Mouse (Mus musculus) limb, embryonic 14.5 days (tissue): ENCODE results near the gene B4gat1. TPM values are rescaled to one million over a fixed set of nuclear protein-coding genes. Genes with fewer than 3 reads are reported as not detected.

Experiments
- ATAC-seq: fragments of 200-750 bp; cut with Nextera tagmentation; 2 replicates; pipeline ENCODE4 v1.8.0; 2017; ENCODE audit warnings: low read depth, moderate number of reproducible peaks, moderate TSS enrichment; ENCODE audit not compliant: low FRiP score
- DNase-seq: peaks from one replicate; pipeline ENCODE4 v3.0.0-alpha.2; 2015; ENCODE audit warnings: low spot score
- H3K27ac ChIP-seq: fragments of 300-500 bp; sonication (generic); replicated peaks from 2 replicates; pipeline ENCODE4 v1.5.1; 2014; ENCODE audit warnings: low read depth, mild to moderate bottlenecking, low read length, moderate library complexity, mixed read lengths
- H3K27me3 ChIP-seq: fragments of 300-500 bp; sonication (generic); 2 replicates; pipeline ENCODE4 v1.6.1; 2014; ENCODE audit warnings: low read length, mixed read lengths; ENCODE audit not compliant: control insufficient read depth, insufficient read depth
- H3K36me3 ChIP-seq: fragments of 300-500 bp; sonication (generic); 2 replicates; pipeline ENCODE4 v1.6.1; 2014; ENCODE audit warnings: mild to moderate bottlenecking, low read length, moderate library complexity, mixed read lengths; ENCODE audit not compliant: control insufficient read depth, insufficient read depth
- H3K4me1 ChIP-seq: fragments of 300-500 bp; sonication (generic); 2 replicates; pipeline ENCODE4 v1.6.1; 2014; ENCODE audit warnings: antibody characterized with exemption, low read length, mixed read lengths; ENCODE audit not compliant: control insufficient read depth, insufficient read depth
- H3K4me2 ChIP-seq: fragments of 300-500 bp; sonication (generic); replicated peaks from 2 replicates; pipeline ENCODE4 v1.6.1; 2014; ENCODE audit warnings: low read depth, mild to moderate bottlenecking, low read length, moderate library complexity; ENCODE audit not compliant: severe bottlenecking
- H3K4me3 ChIP-seq: fragments of 300-500 bp; sonication (generic); replicated peaks from 2 replicates; pipeline ENCODE4 v1.5.1; 2014; ENCODE audit warnings: low read length
- H3K9ac ChIP-seq: fragments of 300-500 bp; sonication (generic); 2 replicates; pipeline ENCODE4 v1.6.1; 2014; ENCODE audit warnings: mild to moderate bottlenecking, low read depth, low read length, moderate library complexity; ENCODE audit not compliant: severe bottlenecking
- H3K9me3 ChIP-seq: fragments of 300-500 bp; sonication (generic); 2 replicates; pipeline ENCODE4 v1.6.1; 2016; ENCODE audit warnings: low read length; ENCODE audit not compliant: control insufficient read depth
- POLR2A ChIP-seq: fragments of 200-500 bp; IDR thresholded peaks from 2 replicates; pipeline ENCODE4 v1.8.0; 2012; ENCODE audit warnings: inconsistent platforms, mild to moderate bottlenecking, moderate library complexity, borderline replicate concordance; ENCODE audit not compliant: insufficient read depth, insufficient read length; ENCODE audit errors: extremely low read depth
- WGBS: fragments of 180-500 bp; shearing (Covaris S2); extraction: QIAGEN DNeasy Blood & Tissue Kit; methylation state at CpG from one replicate; pipeline ENCODE4 v1.1.7; 2014; 5-methylcytosine and 5-hydroxymethylcytosine counted together
- polyA plus RNA-seq, 2 experiments: library from polyadenylated mRNA; depleted of rRNA in 1 of 2; stranded (reverse) in 1 of 2; unstranded in 1 of 2; fragments of >200 nt; fragmentation: Nextera tagmentation in 1 of 2; extraction: Ambion mirVana in 1 of 2; gene quantifications; 2 replicates each; pipeline versions ENCODE4 v1.2.1 to v1.2.3; 2012 to 2014

Gene B4gat1
- polyA plus RNA-seq, 2 experiments: 31.3 to 43.7 TPM

DNA sequence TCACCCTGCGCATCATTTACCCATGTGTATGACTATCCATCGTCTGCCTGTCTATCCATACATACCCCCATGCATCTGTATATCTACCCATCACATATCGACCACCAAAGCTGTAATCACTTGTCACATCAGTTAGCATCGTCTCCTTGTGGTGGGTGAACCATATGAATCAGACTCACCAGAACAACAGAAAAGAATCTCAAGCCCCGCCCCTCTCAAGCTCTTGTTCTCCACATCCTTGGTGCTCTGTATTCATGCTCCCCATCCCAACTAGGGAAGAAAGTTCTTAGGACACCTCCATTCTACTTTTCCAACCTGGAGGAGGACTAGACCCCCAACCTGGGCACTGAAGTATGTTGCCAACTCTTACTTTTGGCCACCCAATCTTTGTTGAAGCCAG lies 23.4 kb downstream of the B4gat1 start:
- Histone ChIP-seq H3K4me3 (no peak overlapping the region), H3K27ac (no peak overlapping the region), H3K27me3 (no peaks in the 10 kb centered on the region), H3K36me3 (no peaks in the 10 kb centered on the region), H3K4me2 (no peak overlapping the region), H3K9me3 (no peaks in the 10 kb centered on the region), H3K4me1 (peaks cover 38% of the 10 kb centered on the region), H3K9ac (no peak overlapping the region)
- ATAC-seq (no peak), DNase-seq (no peak)
- no peak for TF ChIP-seq POLR2A
- 88% methylated on average over 5 of the region's 5 CpGs for WGBS

DNA sequence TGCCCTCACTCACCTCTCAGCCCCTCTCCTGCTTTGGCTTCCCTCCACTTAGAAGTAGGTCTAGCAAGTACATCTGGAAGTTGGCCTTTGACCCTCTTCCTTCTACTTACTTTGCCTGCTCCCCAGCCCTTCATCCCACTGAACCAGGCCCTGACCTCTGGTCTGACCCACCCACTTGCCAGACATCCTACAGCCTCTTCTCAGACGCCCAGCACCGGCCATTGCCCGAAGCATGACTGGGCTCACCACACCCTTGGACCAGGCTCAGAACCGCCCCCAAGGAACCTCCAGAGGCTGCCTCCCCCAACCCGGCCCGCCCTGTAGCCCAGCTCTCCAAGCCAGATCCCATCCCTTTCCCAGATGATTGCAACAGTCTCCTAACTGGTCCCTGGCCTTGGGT lies 23.8 kb downstream of the B4gat1 start:
- peaks cover 42% of the 10 kb centered on the region for H3K4me1 ChIP-seq
- ATAC-seq (no peak), DNase-seq (no peak)
- no peak overlapping the region for H3K4me2 ChIP-seq
- no peaks in the 10 kb centered on the region for H3K9me3 ChIP-seq
- H3K36me3 ChIP-seq: no peaks in the 10 kb centered on the region
- H3K27me3 ChIP-seq: no peaks in the 10 kb centered on the region
- 43% methylated on average over 6 of the region's 6 CpGs for WGBS
- H3K27ac ChIP-seq: no peak overlapping the region
- H3K9ac ChIP-seq: no peak overlapping the region
- H3K4me3 ChIP-seq: no peak overlapping the region
- TF ChIP-seq POLR2A: no peak

DNA sequence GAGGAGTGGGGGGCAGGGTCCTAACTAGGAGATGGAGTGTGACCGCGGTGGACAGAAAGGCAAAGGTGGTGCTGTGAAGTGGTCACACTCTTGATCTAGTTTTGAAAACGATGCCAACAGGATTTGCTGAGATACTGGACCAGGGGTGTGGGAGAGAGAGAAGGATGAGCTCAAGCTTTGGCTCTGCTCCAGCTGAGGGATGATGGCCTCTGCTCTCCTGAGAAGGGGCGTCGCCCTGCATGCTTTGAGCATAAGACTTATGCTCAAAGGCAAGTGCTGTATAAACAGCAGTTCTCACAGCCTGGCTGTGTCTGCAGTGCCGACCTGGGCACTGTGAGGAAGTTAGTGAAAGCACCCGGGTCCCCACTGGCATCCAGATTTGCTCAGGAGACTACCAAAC lies 26.5 kb downstream of the B4gat1 start:
- no peak overlapping the region for H3K4me3 ChIP-seq
- no peak for TF ChIP-seq POLR2A
- H3K9me3 ChIP-seq: no peaks in the 10 kb centered on the region
- WGBS: 69% methylated on average over 7 of the region's 7 CpGs
- no peak for ATAC-seq
- H3K9ac ChIP-seq: no peak overlapping the region
- peaks cover 42% of the 10 kb centered on the region for H3K4me1 ChIP-seq
- DNase-seq: no peak
- no peaks in the 10 kb centered on the region for H3K27me3 ChIP-seq
- no peak overlapping the region for H3K27ac ChIP-seq
- no peak overlapping the region for H3K4me2 ChIP-seq
- no peaks in the 10 kb centered on the region for H3K36me3 ChIP-seq

DNA sequence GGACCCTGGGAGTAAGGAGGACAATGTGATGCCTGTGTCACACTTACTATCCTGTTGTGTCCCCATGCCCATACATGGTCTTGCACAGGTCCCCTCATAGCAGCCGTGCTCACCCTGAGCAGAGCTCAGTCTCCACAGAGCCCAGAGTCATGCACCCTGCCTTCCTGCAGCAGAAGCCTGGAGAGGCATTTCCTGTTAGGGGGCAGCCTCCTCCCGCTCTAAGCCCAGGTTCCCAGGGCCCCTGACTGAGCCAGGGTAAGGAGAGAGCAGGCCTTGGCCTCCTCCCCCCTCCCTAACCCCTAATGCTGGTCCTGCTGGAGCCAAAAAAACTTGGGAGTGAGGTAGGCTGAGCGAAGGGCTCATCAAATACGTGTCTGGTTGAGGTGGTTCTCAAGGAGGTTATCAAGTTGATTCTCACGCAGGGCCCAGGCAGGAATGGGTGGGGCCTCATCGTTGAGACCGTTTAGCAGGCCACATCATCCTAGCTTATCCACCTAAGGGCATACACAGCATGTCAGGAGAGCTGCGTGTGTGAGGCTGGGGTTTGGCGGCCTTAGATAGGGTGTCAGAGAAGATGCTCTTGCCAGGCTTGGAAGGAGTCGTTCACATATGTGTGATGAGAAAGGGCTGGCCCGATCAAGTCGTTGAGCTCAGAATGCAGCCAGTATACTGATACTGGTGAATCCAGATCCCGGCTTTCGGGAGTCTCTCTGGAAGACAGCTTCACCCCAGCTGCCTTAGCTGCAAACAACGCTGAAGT lies 28.6 kb downstream of the B4gat1 start:
- 0 out of 2 replicates have a peak, but pooled peaks have one; percentile 6 for TF ChIP-seq POLR2A
- 4% methylated on average over 15 of the region's 15 CpGs for WGBS
- H3K4me3 ChIP-seq: peak overlapping the region; percentile 64
- ATAC-seq (no peak), DNase-seq (no peak)
- no peaks in the 10 kb centered on the region for H3K36me3 ChIP-seq
- peak overlapping the region; percentile 87 for H3K27ac ChIP-seq
- H3K9me3 ChIP-seq: no peaks in the 10 kb centered on the region
- no peaks in the 10 kb centered on the region for H3K27me3 ChIP-seq
- H3K9ac ChIP-seq: peak overlapping the region; percentile 76
- peaks cover 44% of the 10 kb centered on the region for H3K4me1 ChIP-seq
- peak overlapping the region; percentile 94 for H3K4me2 ChIP-seq

DNA sequence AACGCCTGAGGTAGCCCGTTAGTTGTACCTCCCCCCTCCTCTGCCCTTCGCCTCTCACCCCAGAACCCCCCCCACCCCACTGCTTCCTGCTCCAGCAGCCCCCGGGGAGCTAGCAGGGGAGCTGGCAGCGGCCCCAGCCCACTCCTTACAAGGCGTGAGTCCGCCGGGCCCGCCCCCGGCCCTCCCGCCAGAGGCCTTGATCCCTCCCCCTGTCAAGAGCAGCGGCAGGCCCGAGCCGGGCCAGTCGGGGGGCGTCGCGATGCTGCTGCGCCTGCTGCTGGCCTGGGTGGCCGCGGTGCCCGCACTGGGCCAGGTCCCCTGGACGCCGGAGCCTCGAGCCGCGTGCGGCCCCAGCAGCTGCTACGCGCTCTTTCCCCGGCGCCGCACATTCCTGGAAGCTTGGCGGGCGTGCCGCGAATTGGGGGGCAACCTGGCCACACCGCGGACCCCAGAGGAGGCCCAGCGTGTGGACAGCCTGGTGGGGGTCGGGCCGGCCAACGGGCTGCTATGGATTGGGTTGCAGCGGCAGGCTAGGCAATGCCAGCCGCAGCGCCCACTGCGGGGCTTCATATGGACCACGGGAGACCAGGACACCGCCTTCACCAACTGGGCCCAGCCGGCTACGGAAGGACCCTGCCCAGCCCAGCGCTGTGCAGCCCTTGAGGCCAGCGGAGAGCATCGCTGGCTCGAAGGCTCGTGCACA lies 29.4 kb downstream of the B4gat1 start, which contains the start of gene Cd248:
Gene Cd248, plus strand, starts transcription at position 212 of the 703 bp plus-strand sequence.
- peak; percentile 50; the same call in 1 of the 2 replicates for ATAC-seq
- DNase-seq: peak; percentile 92
- Histone ChIP-seq H3K9ac (peak within 1 kb of the TSS; percentile 76), H3K27ac (peak within 1 kb of the TSS; percentile 87), H3K4me3 (peak within 1 kb of the TSS; percentile 64), H3K9me3 (no peaks in the 10 kb centered on the region), H3K36me3 (no peaks in the 10 kb centered on the region), H3K4me1 (peaks cover 44% of the 10 kb centered on the region), H3K4me2 (peak within 1 kb of the TSS; percentile 94), H3K27me3 (no peaks in the 10 kb centered on the region)
- WGBS: 2% methylated on average over 34 of the region's 56 CpGs
- peak; percentile 88; the same call in 1 of the 2 replicates for TF ChIP-seq POLR2A
